Mouse (Mus musculus) layer of hippocampus, adult 8-10 months (tissue): ENCODE results near the gene Timeless. TPM values are rescaled to one million over a fixed set of nuclear protein-coding genes. Genes with fewer than 3 reads are reported as not detected.
"Not testable (repeated sequence)": the region's sequence is repeated elsewhere in the genome, so short reads cannot be mapped to it uniquely, and the experiment has no call there.

Source experiments
- DNase-seq, 2 experiments: peaks; one replicate each; pipeline ENCODE4 v3.0.0; 2022; ENCODE audit warnings: low spot score in 2 of 2
- total RNA-seq, 4 experiments: library from RNA; stranded (reverse); gene quantifications; 2 replicates each; pipeline ENCODE4 v1.2.4; 2022

Gene Timeless
- total RNA-seq = 1 to 10 TPM; 5.7 to 8.0 (median 7.4) TPM

DNA sequence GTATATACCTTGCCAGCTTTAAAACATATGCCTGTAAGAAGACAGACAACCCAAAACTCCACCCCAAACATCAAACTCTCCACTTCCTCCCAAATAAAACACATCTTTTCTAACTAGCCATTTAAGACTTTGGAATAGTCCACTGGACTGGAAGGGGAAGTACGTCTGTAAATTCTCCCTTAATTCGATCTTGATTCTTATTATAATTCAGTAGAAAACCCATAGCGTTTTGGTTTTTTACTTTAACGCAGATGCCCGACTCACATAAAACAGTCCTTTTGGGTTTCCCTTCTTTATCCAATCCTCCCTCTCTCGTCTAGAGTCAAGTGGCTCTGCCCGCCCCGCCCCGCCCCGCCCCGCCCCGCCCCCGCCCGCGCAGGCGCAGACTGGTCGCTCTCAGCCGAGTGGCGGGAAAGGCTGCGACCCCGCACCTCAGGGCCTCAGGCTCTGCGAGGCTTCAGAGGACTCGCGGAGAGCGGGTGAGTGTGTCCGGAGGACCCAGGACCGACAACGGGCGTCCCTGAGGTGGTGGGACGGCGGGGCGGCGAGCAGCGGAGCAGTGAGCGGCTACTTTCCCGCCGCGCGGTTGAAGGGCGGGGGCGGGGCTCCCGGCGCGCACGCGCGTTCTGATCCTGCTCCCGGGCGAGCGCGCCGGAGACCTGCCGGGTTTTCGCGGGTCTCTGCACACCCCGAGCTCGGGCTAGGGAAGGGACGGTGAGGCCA is at the start of gene Timeless:
Gene Timeless (plus strand): TSS at position 369 of the 723 bp plus-strand sequence.
- DNase-seq = peak; percentile 47 to 81

DNA sequence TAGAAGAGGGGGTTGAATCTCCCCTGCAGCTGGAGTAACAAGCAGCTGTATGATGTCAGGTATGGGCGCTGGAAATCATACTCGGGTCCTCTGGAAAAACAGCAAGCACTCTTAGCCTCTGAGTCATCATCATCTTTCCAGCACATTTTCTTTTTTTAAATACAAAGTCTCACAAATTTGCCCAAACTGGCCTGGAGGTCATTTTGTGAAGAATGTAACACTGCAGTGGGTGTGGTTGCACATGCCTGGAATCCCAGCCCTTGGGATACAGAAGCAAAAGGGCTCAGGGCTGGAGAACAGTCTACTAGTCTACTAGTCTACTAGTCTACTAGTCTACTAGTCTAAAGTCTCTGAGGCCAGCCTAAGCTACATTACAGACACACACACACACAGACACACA is 47.6 kb upstream of the Timeless start:
- no peak for DNase-seq

DNA sequence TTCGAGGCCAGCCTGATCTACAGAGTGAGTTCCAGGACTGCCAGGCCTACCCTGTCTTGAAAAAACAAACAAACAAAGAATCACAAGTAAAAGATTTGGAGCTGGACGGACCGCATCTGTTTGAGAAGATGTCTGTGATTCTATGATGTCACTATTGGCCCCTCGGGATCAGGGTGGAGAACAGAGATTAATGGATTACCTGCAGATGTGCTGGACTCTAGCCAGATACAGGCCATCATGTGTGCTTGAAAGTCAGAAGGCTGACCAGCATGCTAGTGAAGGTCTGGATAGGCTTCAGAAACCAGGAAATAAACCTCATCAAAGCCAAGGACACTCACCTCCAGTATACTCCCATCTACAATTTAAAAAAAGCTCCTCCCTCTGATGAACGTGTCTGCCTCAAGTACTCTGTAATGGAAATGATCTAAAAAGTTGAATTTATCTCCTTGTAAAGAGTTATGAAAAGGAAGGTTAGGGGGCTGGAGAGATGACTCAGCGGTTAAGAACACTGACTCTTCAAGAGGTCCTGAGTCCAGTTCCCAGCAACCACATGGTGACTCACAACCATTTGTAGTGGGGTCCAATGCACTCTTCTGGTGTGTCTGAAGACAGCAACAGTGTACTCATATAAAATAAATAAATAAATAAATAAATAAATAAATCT is 46.5 kb upstream of the Timeless start:
- DNase-seq = no peak

DNA sequence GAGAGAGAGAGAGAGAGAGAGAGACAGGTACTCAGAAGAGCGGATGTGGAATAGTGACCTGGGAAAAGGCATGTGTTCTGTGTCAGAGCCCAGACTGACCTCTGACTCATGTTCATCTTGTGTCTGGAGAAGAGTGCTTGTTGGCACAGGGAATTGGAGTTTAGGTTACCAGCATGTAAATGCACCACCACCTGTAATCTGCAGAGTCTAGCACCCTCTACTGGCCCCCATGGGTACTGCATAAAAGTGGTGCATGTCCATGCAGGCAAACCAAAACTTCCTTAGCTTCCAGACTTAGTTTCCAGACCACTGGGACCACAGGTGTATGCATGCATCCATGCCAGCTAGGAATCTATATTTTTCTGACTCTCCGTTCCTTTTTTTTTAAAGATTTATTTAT is 45.9 kb upstream of the Timeless start:
- DNase-seq = peak in 1 of 2 experiments; percentile 76

DNA sequence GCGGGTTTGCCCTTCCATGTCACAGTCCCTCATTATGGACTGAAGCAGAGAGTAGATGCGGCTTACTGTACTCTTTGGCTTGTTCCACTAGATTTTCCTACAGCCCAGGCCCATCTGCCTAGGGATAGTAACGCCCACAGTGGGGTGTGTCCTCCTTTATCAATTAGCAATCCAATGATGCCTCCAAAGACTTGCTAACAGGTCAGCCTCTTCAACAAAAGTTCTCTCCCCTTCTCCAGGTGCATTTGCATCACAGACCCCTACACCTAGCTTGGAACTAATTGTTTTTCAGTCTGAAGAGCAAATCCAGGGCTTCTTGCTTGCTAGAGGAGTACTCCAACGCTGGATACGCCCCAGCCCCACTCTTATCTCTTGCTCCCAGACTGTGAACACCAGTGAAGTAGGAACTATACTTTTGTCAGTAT is 44.7 kb upstream of the Timeless start:
- DNase-seq = no peak

DNA sequence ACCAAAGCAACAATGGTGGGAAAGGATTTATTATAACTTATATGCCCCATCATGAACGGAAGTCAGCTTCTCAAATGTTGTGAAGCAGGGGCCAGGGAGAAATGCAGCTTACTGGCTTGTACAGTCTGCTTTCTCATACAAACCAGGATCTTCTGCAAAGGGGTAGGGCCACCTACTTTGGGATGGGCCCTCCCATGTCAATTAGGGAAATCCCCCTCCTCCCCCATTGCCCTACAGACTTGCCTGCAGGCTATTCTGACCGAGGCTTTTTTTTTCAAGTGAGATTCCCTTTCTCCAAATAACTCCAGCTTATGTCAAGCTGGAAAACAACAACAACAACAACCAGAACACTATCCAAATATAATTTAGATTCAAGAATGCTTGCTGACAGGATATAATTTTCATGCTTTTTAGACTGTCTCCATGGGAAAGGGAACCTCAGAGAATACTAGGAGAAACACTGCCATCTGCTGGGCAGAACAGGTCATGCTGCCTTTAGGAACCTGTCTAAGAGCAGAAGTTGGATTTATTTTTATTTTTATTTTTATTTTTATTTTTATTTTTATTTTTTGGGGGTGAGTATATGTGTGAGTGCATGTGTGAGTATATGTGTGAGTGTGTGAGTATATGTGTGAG is 43.5 kb upstream of the Timeless start:
- peak in 1 of 2 experiments; percentile 82 for DNase-seq

DNA sequence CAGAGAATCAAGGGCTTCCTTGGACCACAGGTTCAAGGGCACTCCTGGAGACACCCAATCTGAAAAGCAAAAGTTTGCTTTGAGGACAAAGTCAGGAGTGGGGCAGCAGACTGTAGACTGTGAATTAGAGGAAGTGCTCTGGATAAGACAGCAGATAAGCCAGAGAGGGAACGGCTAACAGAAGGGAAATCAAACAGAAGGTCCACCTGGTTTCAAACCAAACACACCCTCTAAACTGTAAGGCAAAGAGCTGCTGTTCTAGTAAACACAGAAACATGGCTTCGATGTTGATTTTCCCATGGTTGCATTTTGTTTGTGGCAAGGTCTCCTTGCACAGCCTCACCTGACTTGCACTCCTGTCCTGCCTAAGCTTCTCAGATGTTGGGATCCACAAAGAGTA is 40.4 kb upstream of the Timeless start:
- no peak for DNase-seq

DNA sequence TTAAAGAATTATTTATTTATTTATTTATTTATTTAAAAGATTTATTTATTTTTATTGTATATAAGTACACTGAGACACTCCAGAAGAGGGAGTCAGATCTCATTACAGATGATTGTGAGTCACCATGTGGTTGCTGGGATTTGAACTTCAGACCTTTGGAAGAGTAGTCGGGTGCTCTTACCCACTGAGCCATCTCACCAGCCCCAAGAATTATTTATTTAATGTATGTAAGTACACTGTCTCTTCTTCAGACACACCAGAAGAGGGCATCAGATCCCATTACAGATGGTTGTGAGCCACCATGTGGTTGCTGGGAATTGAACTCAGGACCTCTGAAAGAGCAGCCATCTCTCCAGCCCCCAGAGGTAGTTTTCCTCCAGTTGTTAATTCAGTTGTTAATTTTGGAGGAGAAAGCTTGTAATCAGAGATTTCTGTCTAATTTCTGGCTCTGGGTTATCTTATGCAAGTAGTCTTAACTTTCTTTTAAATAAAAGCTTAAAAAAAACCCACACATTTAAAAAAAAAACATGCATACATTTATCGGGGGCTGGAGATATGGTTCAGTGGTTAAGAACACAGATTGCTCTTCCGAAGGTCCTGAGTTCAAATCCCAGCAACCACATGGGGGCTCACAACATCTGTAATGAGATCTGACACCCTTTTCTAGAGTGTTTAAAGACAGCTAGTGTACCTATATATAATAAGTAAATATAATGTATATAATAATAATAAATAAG is 39.7 kb upstream of the Timeless start:
- DNase-seq = not testable (repeated sequence)

DNA sequence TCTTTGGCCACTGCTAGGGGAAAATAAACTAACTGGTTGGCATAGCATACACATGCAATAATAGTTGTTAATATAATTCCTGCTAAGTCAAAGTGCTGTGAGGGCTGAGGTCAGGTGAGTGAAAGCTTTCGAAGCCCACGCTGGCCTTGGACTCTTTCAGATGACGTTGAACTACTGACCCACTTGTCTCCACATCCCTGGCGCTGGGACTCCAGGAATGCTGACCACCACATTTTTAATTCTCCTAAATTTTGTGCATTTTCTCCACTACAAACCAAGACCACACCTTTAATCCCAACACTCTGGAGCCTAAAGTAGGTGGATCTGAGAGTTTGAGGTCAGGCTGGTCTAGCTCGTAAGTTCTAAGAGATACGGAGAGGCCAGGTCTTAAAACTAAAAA is 38.8 kb upstream of the Timeless start:
- DNase-seq = no peak

DNA sequence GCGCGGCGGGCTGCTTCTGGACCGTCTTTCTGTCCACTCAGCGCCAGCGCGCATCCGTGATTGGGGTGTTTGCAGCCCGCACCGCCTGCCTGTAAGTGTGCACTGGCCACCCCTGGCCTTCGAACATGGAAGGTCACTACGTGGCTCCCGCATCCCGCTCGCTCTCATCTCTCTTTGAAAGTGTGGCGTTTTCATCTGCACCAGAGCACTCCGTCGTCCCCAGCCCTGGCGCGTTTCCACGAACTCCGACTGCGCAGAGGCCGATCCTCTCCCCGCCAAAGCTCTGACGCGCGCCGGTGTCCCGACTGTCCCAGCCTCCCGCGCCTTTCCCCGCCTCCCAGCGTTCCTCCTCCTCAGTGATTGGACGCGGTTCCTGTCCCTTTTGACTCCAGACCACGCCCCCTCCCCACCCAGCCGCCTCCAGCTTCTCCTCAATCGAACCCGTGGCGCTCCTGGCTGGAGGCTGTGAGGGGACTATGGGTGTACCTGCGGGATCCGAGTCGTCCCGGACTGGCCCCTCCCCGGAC is 37.8 kb upstream of the Timeless start, which contains the start of gene Gls2:
Gene Gls2 (plus strand): TSS at position 434 of the 527 bp plus-strand sequence.
- peak; percentile 96 to 97 for DNase-seq

DNA sequence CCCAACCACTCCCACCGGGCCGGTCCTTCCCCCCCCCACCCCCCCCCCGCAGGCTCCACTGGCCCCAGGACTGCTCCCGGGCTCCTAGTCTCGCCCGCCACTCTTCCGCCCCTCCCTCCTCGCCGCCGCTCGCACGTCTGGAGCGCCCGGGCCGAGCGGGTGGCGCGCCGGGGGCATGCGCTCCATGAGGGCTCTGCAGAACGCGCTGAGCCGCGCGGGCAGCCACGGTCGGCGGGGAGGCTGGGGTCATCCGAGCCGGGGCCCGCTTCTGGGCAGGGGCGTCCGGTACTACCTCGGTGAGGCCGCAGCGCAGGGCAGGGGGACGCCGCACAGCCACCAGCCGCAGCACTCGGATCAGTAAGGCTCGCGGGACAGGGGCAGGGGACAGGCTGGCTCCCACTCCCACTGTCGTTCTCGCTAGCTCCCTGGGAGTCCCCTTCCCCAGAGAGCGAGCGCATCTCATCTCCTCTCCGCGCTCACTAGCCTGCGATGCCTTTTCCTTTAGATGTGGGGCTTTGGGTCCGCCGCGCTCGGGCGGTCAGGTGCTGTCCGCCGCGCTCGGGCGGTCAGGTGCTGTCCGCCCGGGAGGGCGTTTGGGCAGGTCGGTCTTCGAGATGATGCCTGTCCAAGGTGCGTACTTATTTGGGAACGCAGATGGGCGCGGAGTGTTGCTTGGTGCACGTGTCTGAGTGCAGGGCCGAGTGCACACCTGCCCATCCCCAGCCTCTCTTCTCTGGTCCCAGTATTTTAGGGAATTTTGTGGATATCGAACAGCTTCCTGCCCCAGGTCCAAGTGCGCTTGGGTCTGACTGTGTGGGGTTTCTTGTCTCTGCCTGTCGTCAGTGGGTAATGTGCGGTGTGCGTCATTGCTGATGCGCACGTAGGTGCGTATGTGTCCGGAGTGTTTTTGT is 37.1 kb upstream of the Timeless start:
- peak; percentile 45 to 53 for DNase-seq

DNA sequence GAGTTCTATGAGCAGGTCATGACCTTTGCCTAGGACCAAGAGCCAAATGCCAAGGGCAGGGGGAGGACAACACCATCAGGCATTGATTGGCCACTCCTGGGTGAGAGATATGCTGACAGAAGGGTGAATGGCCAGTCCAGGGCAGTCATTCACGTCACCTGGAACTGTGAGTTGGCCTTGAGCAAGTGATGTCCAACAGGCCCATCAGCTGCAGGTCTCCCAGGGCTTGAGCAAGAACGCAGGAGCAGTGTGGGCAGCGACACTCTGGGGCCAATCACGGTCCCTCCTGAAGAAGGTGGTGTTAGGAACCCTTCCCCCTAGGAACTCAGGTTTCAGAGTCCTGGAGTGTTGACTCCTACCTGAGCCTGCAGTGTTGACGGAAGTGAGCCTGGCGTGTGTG is 30.0 kb upstream of the Timeless start:
- no peak for DNase-seq

DNA sequence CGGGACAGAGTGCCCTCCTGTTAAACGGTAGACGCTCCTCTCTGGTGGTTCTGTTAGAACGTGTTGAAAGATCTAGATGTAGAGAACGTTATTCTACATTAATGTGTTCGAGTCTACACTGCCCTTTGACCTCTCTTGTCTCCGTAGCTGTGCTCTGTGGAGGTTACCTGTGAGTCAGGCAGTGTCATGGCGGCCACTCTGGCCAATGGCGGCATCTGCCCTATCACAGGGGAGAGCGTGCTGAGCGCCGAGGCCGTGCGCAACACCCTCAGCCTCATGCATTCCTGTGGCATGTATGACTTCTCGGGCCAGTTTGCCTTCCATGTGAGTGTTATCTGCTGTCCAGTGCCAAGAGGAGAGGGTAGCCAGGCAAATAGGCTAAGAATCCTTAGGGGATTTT is 26.9 kb upstream of the Timeless start:
- DNase-seq = no peak

DNA sequence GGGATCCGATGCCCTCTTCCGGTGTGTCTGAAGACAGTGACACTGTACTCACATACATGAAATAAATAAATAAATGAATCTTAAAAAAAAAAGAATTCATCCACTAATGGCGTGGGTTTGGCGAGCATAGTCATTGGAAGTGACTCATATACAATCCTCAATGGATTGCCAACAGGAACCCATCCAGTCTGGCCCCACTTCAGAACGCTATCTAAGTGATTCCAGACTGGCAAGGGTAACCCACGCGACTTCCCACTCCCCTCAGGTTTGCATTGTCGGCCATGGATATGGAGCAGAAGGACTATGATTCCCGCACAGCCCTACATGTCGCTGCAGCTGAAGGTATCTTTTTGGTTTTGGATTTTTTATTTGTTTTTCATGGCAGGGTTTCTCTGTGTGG is 23.5 kb upstream of the Timeless start:
- DNase-seq = peak in 1 of 2 experiments; percentile 14

DNA sequence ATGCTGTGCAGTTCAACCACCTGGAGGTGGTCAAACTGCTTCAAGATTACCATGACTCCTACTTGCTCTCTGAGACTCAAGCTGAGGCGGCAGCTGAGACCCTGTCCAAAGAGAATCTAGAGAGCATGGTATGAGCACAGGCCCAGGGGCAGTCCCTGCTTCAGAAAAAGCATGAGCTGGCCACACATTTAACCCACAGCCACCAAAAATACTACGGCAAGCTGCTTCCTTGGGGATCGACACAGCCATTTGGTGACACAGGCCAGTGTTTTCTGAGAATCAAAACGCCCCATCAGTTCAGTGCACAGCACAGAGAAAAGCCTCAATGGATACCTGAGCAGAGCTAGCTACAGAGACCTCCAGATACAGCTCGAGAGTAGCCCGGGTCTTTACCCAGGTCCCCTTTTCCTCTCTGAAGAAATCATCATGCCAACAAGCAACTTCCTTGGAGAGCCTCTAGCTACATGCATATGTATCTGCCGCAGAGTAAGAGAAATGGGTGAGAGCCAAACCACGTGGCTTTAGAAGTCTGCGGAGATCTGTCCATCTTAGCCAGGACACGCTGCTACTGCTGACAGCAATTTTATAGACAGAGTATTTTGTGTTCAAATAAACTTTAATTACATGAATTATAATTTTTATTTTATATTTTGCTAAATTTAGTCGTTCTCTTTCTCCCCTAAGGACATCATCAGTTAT is 22.4 kb upstream of the Timeless start:
- no peak for DNase-seq

DNA sequence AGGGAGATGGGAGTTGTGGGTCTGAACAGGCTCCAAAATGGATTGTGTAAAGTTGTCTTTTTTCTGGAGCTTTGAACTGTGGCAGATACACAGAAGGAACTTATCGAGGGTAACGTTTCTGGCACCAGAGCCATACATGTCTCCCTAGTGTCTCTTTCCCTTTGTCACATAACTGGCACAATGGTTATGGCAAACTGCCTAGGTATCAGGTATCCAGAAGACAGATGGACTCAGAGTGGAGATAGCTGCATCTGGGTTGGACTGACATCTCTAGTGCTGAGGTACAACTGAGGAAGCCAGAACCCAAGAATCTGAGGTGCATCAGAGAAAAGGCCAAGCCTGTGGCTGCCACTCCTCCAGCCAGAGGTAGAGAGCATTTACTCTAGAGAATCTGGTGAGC is 21.7 kb upstream of the Timeless start:
- no peak for DNase-seq

DNA sequence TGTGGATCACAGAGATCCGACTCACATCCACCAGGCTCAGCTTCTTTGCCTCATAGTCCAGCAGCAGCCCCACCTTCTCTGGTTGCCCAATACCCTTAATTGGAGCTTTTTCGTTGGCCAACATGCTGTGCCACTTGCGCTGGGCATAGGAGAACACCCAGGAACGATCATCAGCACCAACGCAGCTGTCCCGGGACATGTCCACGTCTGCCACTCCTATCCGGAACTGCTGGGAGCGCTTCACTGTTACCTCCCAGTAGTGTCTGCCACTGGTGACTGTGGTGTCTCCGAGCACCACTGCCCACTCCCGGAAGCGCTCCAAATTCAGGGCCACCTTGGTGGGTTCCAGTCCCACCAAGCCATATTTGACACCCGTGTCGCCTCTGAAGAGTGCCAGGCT is 20.9 kb upstream of the Timeless start:
- no peak for DNase-seq

DNA sequence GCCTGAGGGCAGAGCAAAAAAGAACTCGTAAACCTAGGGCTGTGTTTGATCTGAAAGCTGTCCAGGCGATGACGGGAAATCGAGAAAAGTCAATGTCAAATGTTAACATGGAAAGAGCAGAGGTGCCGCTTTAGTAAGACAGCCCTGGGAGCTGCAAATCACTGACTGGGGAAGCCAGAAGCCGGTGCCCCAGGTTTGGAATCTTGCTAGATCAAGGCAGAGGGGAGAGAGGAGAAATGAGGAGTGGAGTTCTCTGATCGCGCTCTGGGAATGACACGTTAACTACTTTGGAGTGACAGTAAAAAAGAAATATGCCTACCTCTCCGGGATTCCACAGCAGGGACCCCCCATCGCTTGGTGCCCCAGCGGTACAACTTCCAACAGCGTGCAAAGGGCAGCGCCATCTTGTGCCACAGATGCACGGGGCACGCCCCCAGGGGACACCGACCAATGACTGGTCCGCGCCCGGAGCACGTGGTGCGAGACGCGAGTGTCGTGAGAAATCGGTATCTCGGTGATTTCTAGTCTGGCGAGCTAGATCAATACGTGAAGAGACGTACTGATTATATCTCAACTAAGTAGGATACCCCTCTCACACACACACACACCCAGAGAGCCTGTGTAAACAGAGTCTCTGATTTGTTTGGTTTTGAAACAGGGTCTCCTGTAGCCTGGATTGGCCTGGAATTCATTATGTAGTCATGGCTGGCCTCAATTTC is 20.3 kb upstream of the Timeless start, which contains the start of gene Spryd4:
Gene Spryd4 (minus strand): TSS at position 418 of the 719 bp plus-strand sequence.
- DNase-seq = peak; percentile 87 to 89

DNA sequence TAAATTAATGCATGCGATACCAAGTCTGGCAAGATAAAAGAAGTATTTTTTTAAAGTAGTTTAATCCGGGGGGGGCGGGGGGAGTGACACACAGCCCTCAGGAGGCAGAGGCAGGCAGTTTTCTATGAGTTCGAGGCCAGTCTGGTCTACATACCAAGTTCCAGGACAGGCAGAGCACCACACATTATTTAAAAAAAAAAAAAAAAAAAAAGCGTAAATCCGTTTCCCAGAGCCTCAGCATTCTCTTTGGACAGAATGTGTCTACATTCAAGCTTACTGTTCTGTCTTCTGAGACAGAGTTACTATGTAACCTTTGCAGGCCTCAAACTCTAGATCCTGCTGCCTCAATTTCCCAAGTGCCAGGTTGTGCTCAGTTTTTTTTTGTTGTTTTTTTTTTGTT is 19.7 kb upstream of the Timeless start:
- no peak for DNase-seq
